Mouse (Mus musculus): ENCODE results near the gene Map3k14.

DNA sequence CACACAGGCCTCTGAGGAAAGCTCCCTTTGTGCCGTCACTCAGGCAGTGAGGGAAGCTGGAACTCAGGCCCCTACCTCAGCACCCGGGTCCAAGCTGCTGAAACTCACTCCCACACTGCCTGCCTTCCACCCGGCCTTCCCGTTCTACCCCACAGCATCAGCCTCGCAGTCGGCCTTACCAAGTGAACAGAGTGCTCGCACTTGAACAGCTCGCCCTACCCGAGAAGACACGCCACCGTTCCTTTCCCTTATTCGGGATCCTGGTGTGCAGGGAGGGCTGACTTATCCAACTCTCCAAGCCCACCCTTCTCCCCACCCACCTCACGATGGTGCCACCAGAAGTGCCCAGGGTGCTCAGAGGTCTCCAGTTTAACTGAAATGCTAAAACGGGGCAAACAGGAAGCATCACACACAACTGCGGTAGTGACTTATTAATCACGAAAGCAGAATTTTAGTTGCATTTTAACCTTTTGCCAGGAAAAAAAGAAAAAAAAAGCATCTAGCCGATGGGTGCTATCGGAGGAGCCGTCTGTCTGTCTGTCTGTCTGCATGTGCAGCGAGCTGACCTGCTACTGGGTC lies 2.8 kb downstream of the Map3k14 start:
- TF ChIP-seq CTCF (IDR thresholded peaks at IDR 0.05; ENCODE audit: low read depth, low read length) (no peak), GATA1 (IDR thresholded peaks at IDR 0.05; ENCODE audit: borderline replicate concordance, low read length) (no peak), TAL1 (conservative IDR thresholded peaks at IDR 0.05; ENCODE audit: low read depth, low read length) (no peak), POLR2AphosphoS5 (IDR thresholded peaks at IDR 0.05; ENCODE audit: insufficient replicate concordance, low read depth, low read length) (no peak)
